Mouse (Mus musculus): ENCODE data around the gene Wnt7b.

DNA sequence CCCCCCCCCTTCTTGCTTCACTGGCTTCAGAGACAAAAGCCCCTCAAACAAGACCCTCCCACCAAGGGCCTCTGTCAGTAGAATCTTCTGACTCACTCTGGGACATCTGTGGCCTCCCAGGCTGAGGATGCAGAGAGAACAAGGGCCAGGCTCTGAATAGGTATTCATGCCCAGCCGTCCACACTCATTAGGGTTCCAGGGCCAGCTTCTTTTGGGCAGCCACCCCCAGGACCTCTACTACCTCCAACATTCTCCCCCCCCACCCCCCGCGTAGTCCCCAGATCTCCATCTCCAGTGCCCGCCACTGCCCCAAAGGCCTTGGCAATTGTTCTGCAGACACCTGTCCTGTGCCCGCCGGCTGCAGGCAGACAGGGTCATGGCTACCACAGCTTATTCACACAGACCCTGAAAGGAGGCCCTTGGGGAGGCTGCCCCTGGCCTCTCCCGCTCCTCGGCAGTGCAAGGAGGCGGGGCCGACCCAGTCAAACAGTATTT is 84.2 kb downstream of the Wnt7b start:
- TF ChIP-seq POLR2A (IDR thresholded peaks at IDR 0.05; ENCODE audit: low read depth, low read length) (no peak), CTCF (IDR thresholded peaks at IDR 0.05; ENCODE audit: extremely low read depth, insufficient read length, insufficient replicate concordance, low read depth, low read length) (no peak)
